Mouse (Mus musculus) telencephalon, adult 2 months (tissue): ENCODE measurements at regions not wholly inside any gene's neighbourhood (a gene's known extent, or its start where the extent isn't known, plus 50 kb on each side); places are given as distances from the start of the nearest gene placed in this dataset.

Experiments used
- DNase-seq: peaks from one replicate; pipeline ENCODE4 v3.0.0-alpha.2; 2011; ENCODE audit warnings: low read depth, low spot score

- DNase-seq = no peak
Measured at GRCm38 (mm10) chr1:99237214-99237613, 535.4 kb upstream of the Cntnap5b start.

DNA sequence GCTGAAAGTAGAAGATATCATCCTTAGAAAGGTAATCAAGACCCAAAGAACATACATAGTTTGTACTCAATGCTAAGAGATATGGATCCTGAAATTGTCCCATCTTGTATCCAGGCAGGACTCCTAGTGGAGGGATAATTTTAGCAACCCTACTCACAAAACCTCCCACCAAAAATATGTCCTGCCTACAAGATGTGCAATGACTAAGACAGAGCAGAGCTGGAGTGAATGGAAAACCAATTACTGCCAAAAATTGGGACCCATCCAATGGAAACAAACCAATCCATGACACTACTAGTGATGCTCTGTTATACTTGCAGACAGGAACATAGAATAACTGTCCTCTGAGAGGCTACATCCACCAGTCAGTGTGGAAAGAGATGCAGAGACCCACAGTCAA is 487.0 kb upstream of the Cntnap5b start:
- peak; percentile 86 for DNase-seq

DNA sequence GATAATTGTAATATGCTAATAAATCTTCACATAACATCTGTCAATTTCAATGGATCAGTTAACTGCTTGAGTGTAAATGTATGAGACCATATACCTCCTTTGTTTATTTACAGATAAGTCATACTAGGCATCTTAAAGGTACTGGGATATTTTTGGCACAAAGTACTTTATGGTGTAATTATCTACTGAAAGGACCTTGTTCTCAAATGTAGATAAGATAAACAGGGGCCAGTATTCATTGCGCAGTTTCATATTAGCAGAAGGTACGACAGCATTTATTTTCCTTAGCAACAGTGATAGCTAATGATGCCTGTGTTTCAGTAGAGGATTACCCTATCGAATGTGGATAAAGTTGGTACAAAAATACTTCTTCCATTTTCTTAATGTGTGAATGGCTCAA is 484.7 kb upstream of the Cntnap5b start:
- DNase-seq = no peak

GRCm38 (mm10) chr1:99299139-99299538 is 473.4 kb upstream of the Cntnap5b start:
- no peak for DNase-seq

GRCm38 (mm10) chr1:99317043-99317709 is 455.4 kb upstream of the Cntnap5b start:
- DNase-seq = no peak

DNA sequence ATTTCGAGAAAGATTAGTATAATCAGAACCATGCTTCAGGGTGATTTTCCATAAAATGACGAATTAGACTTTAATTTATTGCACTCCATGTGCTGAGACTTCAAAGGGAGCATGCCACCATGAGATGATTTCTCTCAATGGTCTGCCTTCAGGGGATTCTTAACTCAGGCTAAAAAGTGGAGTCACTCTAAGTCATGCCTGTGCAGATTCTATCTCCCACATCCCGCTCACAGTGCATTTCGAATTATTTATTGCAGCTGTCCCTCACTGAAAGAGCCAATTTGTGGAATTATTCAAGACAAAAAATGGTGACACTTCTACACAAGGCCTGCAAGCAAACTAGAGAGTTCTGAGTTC is 454.9 kb upstream of the Cntnap5b start:
- no peak for DNase-seq
